Comparison of ENCODE assay signal across 9 mouse cellular contexts in the genomic region with DNA sequence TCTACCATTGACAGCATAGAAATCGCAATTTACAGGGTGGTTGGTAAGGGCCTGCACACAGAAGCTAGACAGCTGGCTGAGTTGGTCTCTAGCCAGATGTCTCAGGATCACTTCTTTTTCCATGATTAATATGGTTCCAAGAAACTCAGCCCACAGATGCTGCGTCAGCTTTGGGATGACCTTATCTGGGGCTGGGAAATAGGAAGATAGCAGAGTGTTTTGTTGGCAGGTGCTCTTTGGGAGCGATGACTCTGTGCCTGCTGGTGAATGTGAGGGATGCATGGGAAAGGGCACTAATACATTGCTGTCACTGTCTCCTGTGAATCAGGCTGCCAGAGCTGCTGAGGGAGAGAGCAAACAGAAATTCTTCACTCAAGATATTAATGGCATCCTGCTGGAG. TPM values are rescaled to one million over a fixed set of nuclear protein-coding genes. Genes with fewer than 3 reads are reported as not detected.
DNase-seq lines count a peak whose midpoint lies in the region; TF ChIP-seq lines count a peak whose summit lies in the region.
"Had no signal": no experiment of that assay in that cellular context is flagged by ENCODE, and none has a peak within 500 bp of the region (broad histone marks: within the 10 kb centered on the region; RNA-seq: fewer than 3 reads in every experiment).

No protein-coding gene starts in this region.

- TF ChIP-seq CTCF in gastrocnemius, adult 2 months (IDR thresholded peaks at IDR 0.05) = no peak

- DNase-seq in gastrocnemius, adult 2 months = peak; percentile 54
- no peak for DNase-seq in gastrocnemius, postnatal 4 days (ENCODE audit: low spot score in 2 of 2)
- peak; percentile 58 to 67 for DNase-seq in right cerebral cortex, adult 2 months (ENCODE audit: low spot score in 2 of 2)
- DNase-seq in right cerebral cortex, postnatal 4 days = no peak
- peak; percentile 62 to 76 for DNase-seq in layer of hippocampus, adult 18-20 months (ENCODE audit: low spot score in 2 of 2)
- DNase-seq in urinary bladder, postnatal 14 days (ENCODE audit: low spot score) = no peak
- DNase-seq in urinary bladder, adult 2 months (ENCODE audit: low spot score) = no peak
- DNase-seq: liver had no signal

- intact Hi-C loops in gastrocnemius, adult 2 months (cut with DNase I) = no loop called here

- H3K27ac ChIP-seq in gastrocnemius, adult 2 months = peak overlapping the region; percentile 71
- H3K27ac ChIP-seq: stomach, embryonic 15.5 days had no signal

- no peak overlapping the region for H3K4me3 ChIP-seq in gastrocnemius, adult 2 months
- H3K4me3 ChIP-seq: stomach, embryonic 15.5 days had no signal

RNA-seq across cellular contexts. Expression of a gene that starts 20.5 kb away (rescaled TPM):
- 10 to 100 TPM; 24.7 to 25.4 TPM for total RNA-seq in gastrocnemius, adult 2 months (2021)
- 10 to 100 TPM; 39.5 to 42.2 TPM for total RNA-seq in gastrocnemius, postnatal 4 days (2021)
- 10 to 100 TPM; 43.3 to 43.7 TPM for total RNA-seq in layer of hippocampus, adult 18-20 months (2021)
- 32.5 and 33.1 TPM in 2 replicates for polyA plus RNA-seq in urinary bladder, adult 2 months (2012; rRNA removed)

RNA-seq across cellular contexts. Expression of a gene that starts 20.7 kb away (rescaled TPM):
- total RNA-seq in gastrocnemius, adult 2 months (2021) = 10 to 100 TPM; 33.1 to 33.7 TPM
- total RNA-seq in gastrocnemius, postnatal 4 days (2021) = 10 to 100 TPM; 57.2 to 65.9 TPM
- total RNA-seq in layer of hippocampus, adult 18-20 months (2021) = 100 to 1,000 TPM; 139 to 143 TPM
- polyA plus RNA-seq in urinary bladder, adult 2 months (2012; rRNA removed) = 79.8 and 84.7 TPM in 2 replicates

RNA-seq across cellular contexts. Expression of a gene that starts 57.0 kb away (rescaled TPM):
- 1 to 10 TPM; 5.2 to 7.4 TPM for total RNA-seq in gastrocnemius, adult 2 months (2021)
- total RNA-seq in gastrocnemius, postnatal 4 days (2021) = 10 to 100 TPM; 15.8 to 19.1 TPM
- total RNA-seq in layer of hippocampus, adult 18-20 months (2021) = 100 to 1,000 TPM; 348 to 357 TPM
- 59.9 and 64.7 TPM in 2 replicates for polyA plus RNA-seq in urinary bladder, adult 2 months (2012; rRNA removed)

Comparison
In these comparisons a context has a peak if more than half of its experiments do, and no peak if none do; other contexts are left out.
1. DNase-seq: peak in gastrocnemius, adult 2 months (single experiment), right cerebral cortex, adult 2 months (2 of 2) and layer of hippocampus, adult 18-20 months (2 of 2); none in gastrocnemius, postnatal 4 days (0 of 2), right cerebral cortex, postnatal 4 days (single experiment), urinary bladder, postnatal 14 days (single experiment) and urinary bladder, adult 2 months (single experiment).
2. RNA of a gene that starts 57.0 kb away (total RNA-seq): 348 to 357 TPM in layer of hippocampus, adult 18-20 months; 15.8 to 19.1 TPM in gastrocnemius, postnatal 4 days and 5.2 to 7.4 TPM in gastrocnemius, adult 2 months; every median in the first group is over 10 times any median in the second.